Mouse (Mus musculus) cerebellum, adult 11-12 months (tissue): ENCODE data around the gene Ndufv2.

Source experiments
- DNase-seq: peaks from one replicate; pipeline ENCODE4 v3.0.0; 2022

Ndufv2 gene

DNA sequence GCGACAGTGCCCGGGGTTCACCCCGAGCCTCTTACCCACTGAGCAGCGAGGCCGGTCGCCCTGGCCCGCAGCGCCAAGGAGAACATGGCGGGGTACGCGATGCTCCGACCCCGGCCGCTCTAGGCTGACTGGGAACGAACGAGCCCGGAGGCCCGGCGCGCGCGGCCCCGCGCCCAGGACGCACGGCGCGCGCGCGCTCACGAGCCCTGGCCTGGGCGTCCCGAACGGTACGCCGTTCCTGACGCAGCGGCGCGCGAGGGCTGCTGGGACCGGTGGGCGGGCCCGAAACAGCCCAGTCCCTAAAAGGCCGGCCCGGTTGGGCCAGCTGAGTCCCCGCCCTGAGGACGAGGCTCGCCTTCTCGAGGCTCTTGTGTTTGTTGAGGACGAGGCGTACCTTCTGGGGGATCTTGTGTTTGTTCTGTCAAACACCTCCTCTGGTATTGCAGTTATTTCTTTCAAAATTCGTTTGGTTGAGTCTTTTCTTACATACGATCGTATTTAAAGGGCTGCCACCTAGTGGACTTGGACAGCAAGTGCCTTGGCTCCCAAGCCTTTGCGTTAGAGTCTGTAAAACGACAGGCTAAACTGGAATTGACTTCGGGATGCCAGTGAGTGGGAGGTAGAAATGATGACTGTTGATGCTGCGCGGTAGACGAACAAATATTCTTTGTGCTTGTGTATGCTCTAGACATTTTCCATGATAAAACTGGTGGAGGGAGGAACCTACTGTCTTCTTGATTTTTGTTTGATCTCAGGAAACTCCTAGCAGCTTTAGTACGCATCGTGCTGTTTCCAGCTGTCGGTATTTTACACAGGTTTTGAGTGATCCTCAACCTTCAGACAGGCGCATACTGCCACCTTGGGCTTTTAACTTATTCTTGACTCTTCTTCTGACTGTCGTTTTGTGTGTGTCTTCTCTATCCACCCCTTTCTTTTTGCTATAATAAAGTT lies at the start of gene Ndufv2:
Gene Ndufv2, minus strand, starts transcription at position 180 of the 951 bp plus-strand sequence.
- DNase-seq: peak; percentile 92

DNA sequence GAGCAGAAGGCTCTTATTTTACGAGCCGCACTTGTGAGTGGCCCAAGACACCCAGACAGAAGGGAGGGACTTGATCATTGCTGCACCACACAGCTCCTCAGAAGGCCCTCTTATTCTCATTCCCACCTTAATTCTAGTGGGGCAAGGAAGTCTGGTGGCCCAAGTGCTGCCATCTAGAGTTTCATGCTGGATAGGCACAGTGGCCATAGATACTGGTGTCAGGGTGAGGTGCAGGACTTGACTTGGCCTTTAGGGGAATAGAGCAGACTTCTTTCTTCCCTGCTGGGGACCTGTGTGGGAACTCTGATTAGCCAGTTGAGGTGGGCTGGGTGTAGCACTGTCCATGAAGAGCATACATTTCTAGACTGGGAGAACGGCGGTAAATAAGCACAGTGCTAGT lies 29.9 kb upstream of the Ndufv2 start:
- DNase-seq: no peak

DNA sequence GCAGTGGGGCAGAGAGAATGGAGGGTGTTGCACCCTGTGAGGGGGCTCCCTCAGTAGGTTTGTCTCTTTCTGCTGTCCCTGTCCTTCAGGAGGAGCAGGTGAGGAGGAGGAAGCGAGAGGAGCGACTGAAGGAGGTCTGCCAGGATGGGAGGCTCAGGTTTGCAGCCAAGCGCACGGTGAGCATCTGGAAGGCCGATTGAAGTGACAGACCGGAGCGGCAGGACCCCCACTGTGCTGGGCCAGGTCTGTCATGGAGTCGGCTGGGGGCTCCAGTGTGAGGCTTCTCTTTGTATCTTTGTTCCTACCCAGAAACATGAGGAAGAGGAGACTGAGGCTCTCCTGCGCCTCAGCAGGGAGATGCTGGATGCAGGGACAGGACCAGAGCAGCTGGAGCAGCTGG lies 29.0 kb upstream of the Ndufv2 start:
- DNase-seq: no peak

DNA sequence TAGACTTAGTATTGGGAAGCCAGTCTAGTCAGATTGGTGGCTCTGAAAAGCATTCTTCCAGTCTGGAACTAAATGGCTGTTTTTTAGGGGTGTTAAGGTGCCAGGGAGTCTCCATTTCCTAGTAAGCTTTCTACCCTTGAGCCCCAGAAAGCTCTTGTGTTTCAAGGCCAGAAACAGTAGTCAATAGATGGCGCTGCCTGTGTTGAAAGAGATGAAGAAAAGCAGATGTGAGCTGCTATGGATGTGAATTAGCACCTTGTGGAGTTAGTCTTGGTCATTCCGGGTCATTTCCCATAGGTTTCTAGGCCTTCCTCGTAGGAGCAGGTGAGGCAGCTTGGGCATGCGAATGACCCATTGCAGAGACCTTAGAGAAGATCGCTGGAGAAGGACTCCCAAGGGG lies 23.9 kb upstream of the Ndufv2 start:
- DNase-seq: no peak

DNA sequence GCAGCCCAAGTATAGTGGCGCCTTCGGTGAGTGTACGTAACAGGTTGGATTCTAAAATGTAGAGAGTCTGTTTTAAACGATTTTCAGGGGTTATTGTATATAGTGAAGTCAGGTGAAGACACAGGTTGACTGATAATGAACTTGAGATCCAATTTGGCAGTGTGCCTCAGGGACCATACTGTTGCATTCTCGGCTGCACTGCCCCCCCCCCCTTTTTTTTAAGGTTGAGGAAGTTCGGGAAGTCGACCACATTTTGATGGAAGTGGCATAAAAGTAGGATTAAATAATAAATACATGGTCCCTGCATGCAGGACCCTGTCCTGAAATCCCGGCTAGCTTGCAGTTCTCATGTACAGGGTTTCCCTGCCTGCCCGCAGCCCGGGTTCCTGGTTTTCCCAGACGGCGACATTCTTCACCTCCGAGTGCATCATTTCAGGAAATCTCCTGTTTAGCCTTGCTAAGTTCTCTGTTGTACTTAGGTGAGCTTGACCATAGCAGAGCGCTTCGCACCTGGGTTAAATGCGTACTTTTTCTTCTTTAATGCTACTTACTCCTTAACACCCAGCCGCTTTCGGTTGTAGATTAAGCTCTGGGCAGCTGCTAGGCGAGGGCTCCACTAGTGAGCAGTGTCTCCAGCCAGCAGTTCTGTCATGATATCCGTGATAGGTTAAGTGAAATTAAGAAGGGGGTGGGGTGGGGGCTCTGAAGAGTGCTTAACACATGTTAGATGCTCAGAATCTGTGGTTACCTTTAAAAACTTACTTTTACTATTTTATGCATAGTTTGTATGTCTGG lies 22.7 kb upstream of the Ndufv2 start:
- no peak for DNase-seq

DNA sequence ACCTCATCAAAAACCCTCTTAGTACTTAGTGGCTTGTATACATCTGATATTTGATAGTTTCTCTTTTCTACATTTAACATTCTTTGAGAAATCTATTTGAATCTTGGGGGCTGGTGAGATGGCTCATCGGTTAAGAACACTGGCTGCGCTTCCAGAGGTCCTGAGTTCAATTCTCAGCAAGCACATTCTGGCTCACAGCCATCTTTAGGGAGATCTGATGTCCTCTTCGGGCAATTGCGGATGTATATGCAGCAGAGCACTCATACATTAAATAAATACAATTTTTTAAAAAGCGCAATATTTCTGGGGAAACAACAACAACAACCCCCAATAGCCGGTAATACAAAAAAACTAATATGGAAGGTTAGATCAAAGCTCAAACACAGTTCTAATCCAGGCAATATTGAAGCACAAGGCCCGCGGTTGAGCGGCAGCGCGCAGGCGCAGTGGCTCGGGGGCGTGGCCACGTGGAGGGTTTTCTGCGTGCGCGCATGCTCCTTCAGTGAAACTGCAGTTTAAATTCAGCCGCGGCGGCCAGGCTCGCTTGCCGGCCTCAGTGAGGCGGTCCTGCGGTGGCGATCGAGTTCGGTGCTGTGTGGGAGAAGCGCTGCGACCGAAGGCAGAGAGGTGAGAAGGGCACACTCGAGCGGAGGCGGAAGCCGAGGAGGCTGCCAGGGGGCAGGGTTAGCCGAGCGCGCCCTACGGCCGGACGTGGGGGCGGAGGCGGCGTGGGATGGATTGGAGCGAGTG lies 21.9 kb upstream of the Ndufv2 start, which contains the start of gene Ddx11:
Gene Ddx11, plus strand, starts transcription at position 455 of the 750 bp plus-strand sequence.
- peak; percentile 88 for DNase-seq

DNA sequence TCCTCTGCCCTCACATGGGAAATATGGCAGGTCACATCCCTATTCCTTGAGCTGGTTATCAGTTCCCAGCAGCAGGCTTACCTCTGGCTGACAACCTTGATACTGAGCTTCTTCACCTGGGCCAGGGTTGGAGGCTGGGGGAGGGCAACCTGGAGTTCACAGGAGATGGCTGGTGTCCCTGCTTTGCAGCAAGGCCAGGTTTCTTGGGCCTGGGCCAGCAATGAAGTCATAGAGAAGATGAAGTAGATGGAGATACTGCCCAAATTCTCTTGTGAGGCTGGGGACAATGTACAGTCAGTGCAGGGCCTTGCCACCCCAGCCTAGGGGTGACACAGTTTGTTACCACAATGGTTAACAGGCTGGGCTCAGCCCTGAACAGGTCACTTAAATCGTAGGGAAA lies 19.3 kb upstream of the Ndufv2 start:
- DNase-seq: peak; percentile 48

DNA sequence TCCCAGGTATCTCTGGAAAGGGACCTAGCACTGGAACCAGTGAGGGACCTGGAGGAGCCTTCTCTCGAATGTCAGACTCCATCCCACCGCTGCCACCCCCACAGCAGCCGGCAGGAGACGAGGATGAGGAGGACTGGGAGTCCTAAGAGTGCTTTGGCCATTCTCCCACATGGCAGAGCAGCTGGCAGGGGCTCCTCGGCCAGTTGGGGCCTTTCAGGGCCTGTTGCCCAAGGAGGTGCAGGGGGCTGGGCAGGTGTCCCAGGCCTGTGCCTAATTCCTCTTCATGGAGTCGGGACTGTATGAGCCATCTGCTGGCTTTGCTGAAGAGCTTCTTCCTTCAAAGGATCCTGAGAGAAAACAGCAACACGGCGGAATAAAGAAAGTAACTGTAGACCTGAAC lies 17.6 kb upstream of the Ndufv2 start:
- peak; percentile 55 for DNase-seq

DNA sequence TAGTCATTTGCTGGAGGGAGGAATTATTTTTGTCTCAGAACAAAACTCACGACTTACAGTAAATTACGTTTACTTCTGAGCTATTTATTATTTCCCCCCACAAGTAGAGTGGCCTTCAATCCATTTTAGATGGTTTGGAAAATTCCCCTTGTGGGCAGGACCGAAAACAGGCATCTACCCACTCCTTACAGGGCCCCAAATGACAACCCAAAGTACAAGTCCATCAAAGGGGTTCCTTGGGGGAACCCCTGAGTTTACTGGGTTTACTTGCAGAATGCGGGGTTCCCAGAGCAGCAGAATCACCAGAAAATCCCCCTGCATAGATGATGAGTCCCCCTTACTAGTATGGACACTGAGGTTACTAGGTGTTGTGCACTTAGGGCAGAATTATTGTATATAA lies 10.8 kb upstream of the Ndufv2 start:
- DNase-seq: no peak

DNA sequence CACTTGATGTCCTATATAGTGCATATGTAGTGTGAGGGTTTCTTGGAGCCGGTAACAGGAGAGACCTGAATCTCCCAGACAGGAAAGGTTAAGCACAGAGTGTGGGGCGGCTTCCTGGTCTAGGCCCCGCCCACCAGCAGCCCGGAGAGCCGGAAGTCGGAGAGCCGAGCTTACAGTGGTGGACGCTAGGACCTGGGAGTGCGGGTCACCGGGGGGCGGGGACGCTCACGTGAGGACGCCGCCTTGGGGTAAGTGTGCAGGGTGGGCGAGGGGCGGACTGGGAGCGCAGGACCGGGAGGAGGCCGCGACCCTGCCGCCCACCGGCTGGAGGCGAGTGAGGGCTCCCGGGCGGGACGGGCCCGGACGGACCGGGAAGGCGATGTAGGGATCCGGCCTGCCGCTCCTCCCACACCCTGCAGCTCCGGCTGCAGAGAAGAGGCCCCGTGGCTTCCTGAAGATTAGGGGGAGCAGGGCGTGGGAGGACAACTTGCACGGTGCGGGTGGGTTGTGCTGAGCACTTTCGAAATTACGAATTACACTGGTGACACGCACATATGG lies 10.1 kb upstream of the Ndufv2 start, which contains the start of gene Washc1:
Gene Washc1, plus strand, starts transcription at position 144 of the 558 bp plus-strand sequence.
- DNase-seq: peak; percentile 86

DNA sequence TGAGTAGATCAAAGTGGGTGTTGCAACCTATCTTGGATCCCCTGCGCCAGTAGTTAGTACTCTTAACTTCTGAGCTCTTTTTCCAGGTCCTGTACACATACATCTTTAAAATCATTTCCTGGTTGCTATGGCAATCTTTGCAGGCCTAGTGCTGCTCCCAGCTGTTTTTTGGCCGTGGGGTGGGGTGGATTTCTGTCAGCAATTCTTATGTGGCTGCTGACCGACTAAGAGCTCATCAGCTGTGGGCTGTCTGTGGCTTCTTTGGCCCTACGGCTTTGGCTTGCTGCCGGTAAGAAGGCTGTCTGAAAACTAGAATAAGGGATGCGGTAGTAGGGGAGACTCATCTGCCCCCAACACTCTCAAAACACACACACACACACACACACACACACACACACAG lies 9.4 kb upstream of the Ndufv2 start:
- no peak for DNase-seq

DNA sequence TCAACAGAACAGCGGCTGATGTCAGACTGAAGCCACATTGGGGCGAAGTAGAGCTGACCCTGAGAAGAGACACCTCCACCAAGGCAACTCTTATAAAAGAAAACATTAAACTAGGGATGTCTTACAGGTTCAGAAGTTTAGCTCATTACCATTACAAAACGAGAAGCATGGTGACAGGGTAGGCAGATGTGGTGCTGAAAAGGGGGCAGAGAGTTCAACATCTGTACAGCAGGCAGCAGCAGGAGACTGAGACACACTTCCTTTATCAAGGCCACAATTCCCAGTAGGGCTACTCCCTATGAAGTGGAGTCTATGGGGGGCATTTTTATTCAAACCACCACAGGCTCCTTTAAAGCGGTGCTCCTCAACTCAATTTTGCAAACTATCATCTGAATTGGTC lies 6.8 kb upstream of the Ndufv2 start:
- DNase-seq: no peak

DNA sequence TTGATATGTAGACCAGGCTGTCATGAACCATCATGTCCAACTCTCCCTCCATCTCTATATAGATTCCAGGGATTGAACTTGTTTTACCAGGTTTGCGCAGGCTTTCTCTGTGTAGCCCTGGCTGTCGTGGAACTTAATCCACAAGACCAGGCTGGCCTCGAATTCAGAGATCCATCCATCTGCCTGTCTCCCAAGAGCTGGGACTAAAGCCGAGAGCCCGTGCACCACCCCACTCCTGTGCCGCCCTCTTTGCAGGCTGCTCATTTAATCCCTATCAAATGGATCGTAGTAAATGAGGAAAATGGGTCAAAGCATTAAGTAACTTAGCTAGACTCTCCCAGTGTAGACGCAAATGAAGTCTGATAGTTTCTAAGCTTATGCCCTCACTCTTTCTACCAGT lies 6.1 kb upstream of the Ndufv2 start:
- DNase-seq: no peak

DNA sequence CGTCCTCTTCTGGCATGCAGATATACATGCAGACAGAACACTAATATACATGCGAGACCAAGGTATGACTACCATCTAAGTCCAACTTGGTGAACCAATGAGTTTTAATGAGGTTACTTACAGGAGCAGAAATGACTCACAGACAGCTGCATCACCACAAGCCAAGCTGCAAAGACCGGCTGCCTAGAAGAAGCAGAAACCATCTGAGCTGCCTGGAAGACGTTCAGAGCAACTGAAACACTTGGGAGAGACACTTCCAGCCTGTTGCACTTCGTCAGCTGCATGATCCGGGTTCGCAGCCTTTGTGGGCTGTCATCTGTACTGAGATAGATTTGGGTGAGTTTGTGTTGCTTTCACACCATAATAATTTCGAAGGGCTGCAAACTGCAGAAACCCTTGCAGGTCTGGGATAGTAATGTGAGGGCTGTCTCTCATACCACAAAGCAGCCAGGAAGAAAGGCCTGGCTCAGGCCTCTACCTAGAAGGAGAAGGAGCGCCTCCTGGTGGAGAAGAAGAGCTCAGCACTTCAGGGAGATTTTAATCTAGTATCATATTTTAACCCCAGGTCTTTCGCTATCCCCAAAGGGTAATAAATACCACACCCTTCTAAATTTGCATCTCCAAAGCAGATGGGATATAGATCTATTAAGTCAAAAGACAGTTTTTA lies 5.4 kb upstream of the Ndufv2 start:
- peak; percentile 56 for DNase-seq

DNA sequence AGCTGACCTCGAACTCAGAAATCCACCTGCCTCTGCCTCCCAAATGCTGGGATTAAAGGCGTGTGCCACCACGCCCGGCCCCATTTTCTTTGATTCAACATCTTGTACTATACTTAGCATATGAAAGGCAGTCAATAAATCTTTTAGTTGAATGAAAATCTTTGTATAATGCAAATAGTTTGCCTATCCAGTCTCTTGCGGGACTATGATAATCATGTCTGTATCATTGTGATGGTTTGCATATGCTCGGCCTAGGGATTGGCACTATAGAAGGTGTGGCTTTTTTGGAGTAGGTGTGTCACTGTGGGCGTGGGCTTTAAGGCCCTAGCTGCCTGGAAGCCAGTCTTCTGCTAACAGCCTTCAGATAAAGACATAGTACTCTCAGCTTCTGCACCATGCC lies 2.7 kb upstream of the Ndufv2 start:
- no peak for DNase-seq

DNA sequence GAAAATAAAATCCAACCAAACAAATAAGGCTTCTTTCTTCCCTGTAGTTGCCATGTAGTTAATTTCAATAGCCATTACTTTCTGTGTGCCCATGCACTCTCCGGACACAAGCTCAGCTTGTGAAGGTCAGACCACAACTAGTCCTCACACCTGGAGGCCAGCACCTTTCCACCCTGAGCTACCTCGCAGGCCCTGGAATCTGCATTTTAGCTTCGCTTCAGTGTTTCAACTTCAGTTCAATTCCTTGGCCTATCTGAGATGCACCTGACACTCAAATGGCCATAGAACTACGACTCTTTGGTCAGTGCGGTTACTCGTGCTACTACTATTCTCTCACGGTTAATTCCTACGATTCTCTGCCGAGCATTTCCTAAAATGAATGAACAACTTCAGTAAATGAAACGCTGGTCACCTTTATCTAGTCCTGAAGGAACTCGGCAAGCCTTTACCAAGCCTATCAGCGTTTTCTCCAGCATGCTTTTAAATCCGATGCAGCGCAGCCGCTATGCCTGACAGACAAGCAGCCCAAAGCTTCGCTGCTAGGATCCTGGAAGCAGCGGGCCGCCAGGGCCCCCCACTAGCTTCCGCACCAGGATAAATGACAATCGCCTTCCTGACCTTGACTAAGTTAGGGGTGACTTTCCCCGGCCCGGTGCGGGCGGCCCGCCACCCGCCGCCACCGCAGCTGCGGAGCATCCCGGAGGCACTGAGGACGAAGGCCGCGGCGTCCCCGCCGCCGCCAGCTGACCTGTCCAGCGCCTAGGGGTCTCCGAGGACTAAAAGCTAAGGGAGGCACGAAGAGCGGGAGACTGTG lies 586 bp downstream of the Ndufv2 start:
- no peak for DNase-seq

DNA sequence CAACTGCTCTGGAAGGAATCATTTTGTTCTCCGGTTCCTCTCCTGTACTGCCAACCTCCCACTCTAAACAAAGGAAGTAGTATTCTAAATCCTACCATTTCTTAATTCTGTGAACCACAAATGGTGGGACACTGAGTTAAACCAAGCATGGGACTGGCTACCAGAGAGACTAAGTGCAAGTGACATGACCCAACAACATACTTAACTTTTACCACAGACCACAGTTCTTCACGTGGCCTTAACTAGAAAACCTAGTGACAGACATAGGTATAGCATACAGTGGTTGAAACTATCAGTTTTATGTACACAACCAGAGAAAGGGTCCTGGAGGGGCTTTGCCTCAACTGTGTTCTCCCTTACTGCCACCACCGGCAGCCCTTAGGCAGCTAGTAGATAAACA lies 8.7 kb downstream of the Ndufv2 start:
- DNase-seq: no peak

DNA sequence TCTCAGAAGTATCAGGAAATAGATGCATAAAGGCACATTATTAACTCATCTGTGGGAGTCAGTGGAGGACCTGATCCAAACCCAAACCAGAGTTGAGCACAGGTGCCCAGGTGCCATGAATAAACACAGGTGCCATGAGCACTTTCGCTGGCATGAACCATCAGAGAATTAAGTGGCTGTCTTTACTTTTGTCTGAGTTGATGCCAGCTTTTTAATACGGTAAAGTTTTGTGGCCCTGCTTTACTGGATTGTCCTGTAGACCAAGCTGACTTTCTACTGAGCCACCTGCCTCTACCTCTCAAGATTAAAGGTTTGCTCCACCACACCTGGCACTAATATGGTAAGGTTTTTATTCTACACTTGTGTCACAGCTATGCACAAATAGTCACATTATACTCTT lies 9.3 kb downstream of the Ndufv2 start:
- DNase-seq: no peak

DNA sequence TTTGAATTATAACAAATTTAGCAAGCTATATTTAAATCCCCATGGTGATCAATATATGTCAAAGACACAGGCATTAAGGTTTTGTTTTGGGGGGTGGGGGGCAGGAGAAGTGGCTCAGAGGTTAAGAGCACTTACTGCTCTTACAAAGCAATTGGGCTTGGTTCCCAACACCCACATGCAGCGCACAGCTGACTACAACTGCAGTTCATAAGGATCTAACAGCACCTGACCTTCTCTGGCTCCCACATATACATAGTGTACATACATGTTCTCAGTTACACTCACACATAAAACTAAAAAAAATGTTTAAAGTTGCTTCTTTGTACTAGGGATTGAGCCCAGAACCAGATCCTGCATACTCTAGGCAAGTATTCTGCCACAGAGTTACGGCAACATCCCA lies 10.0 kb downstream of the Ndufv2 start:
- no peak for DNase-seq

DNA sequence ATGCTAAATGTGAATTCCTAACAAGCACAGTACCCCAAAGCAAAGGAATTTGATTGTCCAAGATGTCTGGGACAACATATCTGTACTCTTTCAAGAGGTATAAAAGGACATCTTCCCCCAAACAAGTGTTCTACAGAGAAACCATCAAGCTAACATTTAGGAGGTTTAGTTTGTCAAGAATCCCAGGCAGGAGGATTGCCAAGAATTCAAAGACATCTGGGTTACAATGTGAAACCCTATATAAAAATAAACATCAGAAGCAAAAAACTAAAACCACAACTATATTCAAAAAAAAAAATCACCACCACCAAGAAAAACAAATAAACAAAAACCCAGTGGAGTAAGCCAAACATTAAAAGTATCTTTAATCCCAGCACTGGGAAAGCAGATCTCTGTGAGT lies 11.1 kb downstream of the Ndufv2 start:
- DNase-seq: no peak

DNA sequence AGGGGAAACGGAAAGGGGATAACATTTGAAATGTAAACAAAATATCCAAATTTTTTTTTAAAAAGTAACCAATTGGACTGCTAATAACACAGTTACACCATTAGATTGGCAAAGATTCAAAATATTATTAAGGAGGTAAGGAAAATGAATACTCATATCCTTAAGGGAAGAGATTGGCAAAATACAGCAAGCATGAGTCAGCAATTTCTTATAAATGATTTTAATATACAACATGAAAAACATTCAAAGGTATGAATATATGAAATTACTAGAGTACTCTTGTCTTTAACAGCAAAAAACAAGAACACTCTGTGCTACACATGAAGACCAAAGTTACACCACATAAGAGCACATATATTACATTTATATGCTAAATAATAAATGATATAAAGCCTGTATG lies 16.3 kb downstream of the Ndufv2 start:
- DNase-seq: no peak
